Mouse (Mus musculus): Measurements from ENCODE around the gene Dync1i1. TPM values are rescaled to one million over a fixed set of nuclear protein-coding genes. Genes with fewer than 3 reads are reported as not detected.

The Dync1i1 gene
- polyA plus RNA-seq, 1 experiment from 2014 or later, result 0.15 TPM

DNA sequence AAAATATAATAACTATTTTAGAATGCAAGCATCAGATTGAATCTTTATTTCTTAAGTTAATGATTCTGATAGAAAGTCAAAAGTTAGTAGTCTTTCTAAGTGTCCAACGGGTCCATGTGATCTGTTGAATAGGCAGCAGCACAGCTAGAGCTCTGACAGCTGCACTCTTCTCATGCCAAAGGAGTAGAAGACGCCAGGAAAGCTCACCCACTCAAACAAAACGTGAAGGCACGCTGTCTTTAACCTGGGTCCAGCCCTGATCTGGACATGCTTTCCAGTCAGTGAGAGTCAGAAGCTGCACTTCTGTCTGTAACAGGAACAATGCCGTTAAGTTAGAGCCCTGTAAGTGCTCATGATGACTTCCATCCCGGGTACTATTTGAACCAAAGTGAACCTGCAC, 56.3 kb downstream of the Dync1i1 start:
- ATAC-seq (ENCODE audit: low read depth), result no peak
- Histone ChIP-seq H3K36me3 (no peaks in the 10 kb centered on the region), H3K9me3 (replicated peaks) (no peaks in the 10 kb centered on the region), H3K27ac (no peak overlapping the region), H3K9ac (no peak overlapping the region), H3K4me2 (no peak overlapping the region), H3K4me1 (replicated peaks) (no peaks in the 10 kb centered on the region), H3K4me3 (replicated peaks) (no peak overlapping the region), H3K27me3 (no peaks in the 10 kb centered on the region)
- no peak for DNase-seq
- WGBS (ENCODE audit: insufficient replicate concordance), result 56% methylated on average over 6 of the region's 6 CpGs

DNA sequence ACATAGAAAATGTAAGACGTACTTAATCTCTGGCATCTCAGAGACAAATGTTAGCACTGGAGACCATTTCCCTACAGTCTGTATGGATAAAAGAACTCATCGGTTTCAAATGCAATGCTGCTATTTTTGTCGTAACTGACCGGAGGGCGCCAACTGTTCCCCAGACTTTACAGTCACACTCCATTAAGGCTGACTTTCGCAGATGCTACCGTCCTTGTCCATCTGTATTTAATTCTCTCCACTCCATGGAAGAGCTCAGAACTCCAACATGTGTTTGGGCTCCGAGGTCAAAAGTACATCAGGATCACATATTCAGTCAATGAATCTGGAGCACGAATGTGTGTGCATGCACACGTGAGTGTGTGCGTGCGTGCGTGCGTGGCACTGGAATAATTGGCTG, 58.4 kb downstream of the Dync1i1 start:
- WGBS (ENCODE audit: insufficient replicate concordance), result 77% methylated on average over 14 of the region's 14 CpGs
- no peak for DNase-seq
- H3K4me2 ChIP-seq, result no peak overlapping the region

GRCm38 (mm10) chr6:5790607-5791006, 65.2 kb downstream of the Dync1i1 start:
- DNase-seq (no peak), ATAC-seq (ENCODE audit: low read depth) (no peak)
- no peaks in the 10 kb centered on the region for H3K4me1 ChIP-seq (replicated peaks)
- H3K9ac ChIP-seq, result no peak overlapping the region
- H3K36me3 ChIP-seq, result no peaks in the 10 kb centered on the region
- H3K27ac ChIP-seq, result no peak overlapping the region
- no peaks in the 10 kb centered on the region for H3K27me3 ChIP-seq
- 56% methylated on average over 7 of the region's 7 CpGs for WGBS (ENCODE audit: insufficient replicate concordance)
- H3K9me3 ChIP-seq (replicated peaks), result no peaks in the 10 kb centered on the region
- no peak overlapping the region for H3K4me3 ChIP-seq (replicated peaks)
- H3K4me2 ChIP-seq, result no peak overlapping the region

More for the DNA sequence above, 58.4 kb downstream of the Dync1i1 start:
- Histone ChIP-seq H3K36me3 (no peaks in the 10 kb centered on the region), H3K9me3 (replicated peaks) (no peaks in the 10 kb centered on the region), H3K4me1 (replicated peaks) (no peaks in the 10 kb centered on the region), H3K9ac (no peak overlapping the region), H3K27me3 (no peaks in the 10 kb centered on the region), H3K27ac (no peak overlapping the region), H3K4me3 (replicated peaks) (no peak overlapping the region)
- no peak for ATAC-seq (ENCODE audit: low read depth)

DNA sequence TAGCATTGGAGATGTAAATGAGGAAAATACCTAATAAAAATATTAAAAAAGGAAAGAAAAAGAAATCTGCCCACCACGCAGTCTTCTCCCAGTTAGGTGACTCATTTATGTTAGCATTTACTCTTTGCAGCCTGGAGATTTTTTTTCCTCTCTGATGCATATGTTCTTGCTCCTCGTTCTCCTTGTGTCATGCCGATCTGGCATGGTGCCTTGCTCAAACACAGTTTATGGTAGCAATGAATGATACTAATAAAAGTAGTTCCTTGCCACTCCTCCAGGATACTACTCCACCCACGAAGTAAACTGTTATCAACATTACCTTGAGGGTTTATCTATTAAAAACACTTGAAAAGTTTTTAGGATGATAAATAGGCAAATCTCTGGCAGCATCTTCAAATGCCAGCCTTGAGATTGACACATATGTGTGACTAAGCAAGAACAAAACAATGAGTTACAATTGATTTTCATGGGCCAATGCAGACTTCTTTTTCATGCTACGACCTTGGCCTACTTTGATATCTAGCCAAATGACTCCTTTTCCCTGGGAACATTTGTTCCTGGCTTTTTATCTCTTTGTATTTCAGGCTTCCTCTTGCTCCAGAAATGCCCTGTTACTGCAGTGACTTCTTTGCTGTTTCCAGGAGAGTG, 68.8 kb downstream of the Dync1i1 start:
- WGBS (ENCODE audit: insufficient replicate concordance), result 46% methylated on average over 5 of the region's 5 CpGs
- H3K4me3 ChIP-seq (replicated peaks), result no peak overlapping the region
- no peak overlapping the region for H3K27ac ChIP-seq
- no peak overlapping the region for H3K4me2 ChIP-seq
- no peaks in the 10 kb centered on the region for H3K9me3 ChIP-seq (replicated peaks)
- no peaks in the 10 kb centered on the region for H3K36me3 ChIP-seq
- no peaks in the 10 kb centered on the region for H3K4me1 ChIP-seq (replicated peaks)
- no peak overlapping the region for H3K9ac ChIP-seq
- H3K27me3 ChIP-seq, result no peaks in the 10 kb centered on the region
- ATAC-seq (ENCODE audit: low read depth), result no peak
- no peak for DNase-seq

DNA sequence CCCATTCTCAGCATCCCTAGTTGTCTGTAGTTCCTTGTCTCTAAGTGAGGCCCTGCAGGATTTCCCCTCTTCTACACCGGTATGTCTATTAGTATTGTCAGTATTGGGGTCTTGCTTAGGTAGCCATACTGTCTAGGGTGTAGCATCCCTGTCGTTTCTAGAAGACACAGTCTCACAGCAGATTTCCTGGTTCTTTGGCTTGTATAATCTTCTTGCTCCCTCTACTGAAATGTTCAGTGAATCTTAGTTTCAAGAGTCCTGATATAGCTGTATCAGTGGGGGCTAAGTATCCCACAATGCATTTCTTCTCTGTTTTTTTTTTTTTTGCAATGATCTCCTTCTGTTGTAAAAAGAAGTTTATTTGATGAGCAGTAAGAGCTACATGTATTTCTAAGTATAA, 69.9 kb downstream of the Dync1i1 start:
- WGBS (ENCODE audit: insufficient replicate concordance), result 54% methylated on average over 2 of the region's 2 CpGs
- no peaks in the 10 kb centered on the region for H3K27me3 ChIP-seq

GRCm38 (mm10) chr6:5802124-5802839, 76.8 kb downstream of the Dync1i1 start:
- Histone ChIP-seq H3K4me2 (no peak overlapping the region), H3K4me3 (replicated peaks) (no peak overlapping the region), H3K27me3 (no peaks in the 10 kb centered on the region), H3K9ac (no peak overlapping the region), H3K9me3 (replicated peaks) (no peaks in the 10 kb centered on the region), H3K36me3 (no peaks in the 10 kb centered on the region), H3K27ac (no peak overlapping the region), H3K4me1 (replicated peaks) (no peaks in the 10 kb centered on the region)
- DNase-seq (no peak), ATAC-seq (ENCODE audit: low read depth) (no peak)
- WGBS (ENCODE audit: insufficient replicate concordance), result 43% methylated on average over 6 of the region's 6 CpGs

More for the DNA sequence above, 69.9 kb downstream of the Dync1i1 start:
- Histone ChIP-seq H3K4me2 (no peak overlapping the region), H3K9me3 (replicated peaks) (no peaks in the 10 kb centered on the region), H3K4me1 (replicated peaks) (no peaks in the 10 kb centered on the region), H3K36me3 (no peaks in the 10 kb centered on the region), H3K27ac (no peak overlapping the region), H3K4me3 (replicated peaks) (no peak overlapping the region), H3K9ac (no peak overlapping the region)
- DNase-seq (no peak), ATAC-seq (ENCODE audit: low read depth) (no peak)

- Histone ChIP-seq H3K4me1 (replicated peaks) (no peaks in the 10 kb centered on the region), H3K9ac (no peak overlapping the region), H3K4me3 (replicated peaks) (no peak overlapping the region), H3K9me3 (replicated peaks) (no peaks in the 10 kb centered on the region), H3K27ac (no peak overlapping the region), H3K27me3 (no peaks in the 10 kb centered on the region), H3K36me3 (no peaks in the 10 kb centered on the region), H3K4me2 (no peak overlapping the region)
- ATAC-seq (ENCODE audit: low read depth) (no peak), DNase-seq (no peak)
- WGBS (ENCODE audit: insufficient replicate concordance), result 63% methylated on average over 11 of the region's 11 CpGs
These were observed 77.5 kb downstream of the Dync1i1 start for GRCm38 (mm10) chr6:5802840-5803491.

- Histone ChIP-seq H3K4me3 (replicated peaks) (no peak overlapping the region), H3K27me3 (no peaks in the 10 kb centered on the region), H3K9me3 (replicated peaks) (no peaks in the 10 kb centered on the region), H3K4me1 (replicated peaks) (no peaks in the 10 kb centered on the region), H3K27ac (no peak overlapping the region), H3K4me2 (no peak overlapping the region), H3K36me3 (no peaks in the 10 kb centered on the region), H3K9ac (no peak overlapping the region)
- ATAC-seq (ENCODE audit: low read depth) (no peak), DNase-seq (no peak)
- WGBS (ENCODE audit: insufficient replicate concordance), result 64% methylated on average over 3 of the region's 3 CpGs
These were observed 82.6 kb downstream of the Dync1i1 start for GRCm38 (mm10) chr6:5808008-5808421.

GRCm38 (mm10) chr6:5812076-5812475, 86.6 kb downstream of the Dync1i1 start:
- H3K4me1 ChIP-seq (replicated peaks), result no peaks in the 10 kb centered on the region
- no peaks in the 10 kb centered on the region for H3K27me3 ChIP-seq
- H3K36me3 ChIP-seq, result no peaks in the 10 kb centered on the region
- DNase-seq, result no peak
- ATAC-seq (ENCODE audit: low read depth), result no peak
- H3K9me3 ChIP-seq (replicated peaks), result no peaks in the 10 kb centered on the region
- no peak overlapping the region for H3K27ac ChIP-seq
- H3K4me2 ChIP-seq, result no peak overlapping the region
- whole genome bisulfite sequencing (ENCODE audit: insufficient replicate concordance), result 43% methylated on average over 1 of the region's 1 CpGs
- no peak overlapping the region for H3K4me3 ChIP-seq (replicated peaks)
- H3K9ac ChIP-seq, result no peak overlapping the region

DNA sequence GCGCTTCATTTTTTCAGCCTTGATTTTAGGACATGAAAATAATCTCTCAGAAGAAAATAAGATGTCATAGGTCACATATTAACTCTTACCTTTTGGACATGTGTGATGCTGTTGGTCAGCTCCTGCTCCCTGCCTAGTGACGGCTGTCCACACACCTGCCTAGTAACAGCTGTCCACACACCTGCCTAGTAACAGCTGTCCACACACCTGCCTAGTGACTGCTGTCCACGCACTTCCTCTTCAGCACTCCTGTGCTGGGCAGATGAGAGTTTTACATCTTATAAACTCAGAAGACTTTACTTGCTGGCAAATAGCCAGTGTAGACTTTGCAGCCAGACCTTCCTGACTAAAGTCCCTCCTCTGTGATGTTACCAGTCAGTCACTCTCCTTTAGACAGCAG, 94.2 kb downstream of the Dync1i1 start:
- Histone ChIP-seq H3K4me2 (no peak overlapping the region), H3K27ac (no peak overlapping the region), H3K9ac (no peak overlapping the region), H3K4me3 (replicated peaks) (no peak overlapping the region), H3K27me3 (no peaks in the 10 kb centered on the region), H3K9me3 (replicated peaks) (no peaks in the 10 kb centered on the region), H3K36me3 (no peaks in the 10 kb centered on the region), H3K4me1 (replicated peaks) (no peaks in the 10 kb centered on the region)
- WGBS (ENCODE audit: insufficient replicate concordance), result 56% methylated on average over 3 of the region's 3 CpGs
- ATAC-seq (ENCODE audit: low read depth) (no peak), DNase-seq (no peak)

- no peak for DNase-seq
- Histone ChIP-seq H3K9ac (no peak overlapping the region), H3K27ac (no peak overlapping the region), H3K4me3 (replicated peaks) (no peak overlapping the region), H3K27me3 (no peaks in the 10 kb centered on the region), H3K4me2 (no peak overlapping the region), H3K4me1 (replicated peaks) (no peaks in the 10 kb centered on the region), H3K36me3 (no peaks in the 10 kb centered on the region), H3K9me3 (replicated peaks) (no peaks in the 10 kb centered on the region)
- WGBS (ENCODE audit: insufficient replicate concordance), result 63% methylated on average over 3 of the region's 3 CpGs
- no peak for ATAC-seq (ENCODE audit: low read depth)
These were observed 100.0 kb downstream of the Dync1i1 start for GRCm38 (mm10) chr6:5825461-5825860.

Data from liver, embryonic 13.5 days (tissue).